Mouse (Mus musculus) T-helper 1 cell (primary cell): ENCODE measurements around the gene Sema4c.

Experiments used
- in situ Hi-C: fragments of 300-600 bp; cut with MboI, MseI; formaldehyde crosslinking; loops from one replicate; pipeline ENCODE4 v1.15.1; 2025; ENCODE audit warnings: high pct_unique_total_duplicates

Gene Sema4c

GRCm38 (mm10) chr1:36558031-36558993, at the start of gene Sema4c:
Gene Sema4c (minus strand): TSS chr1:36558349.
- in situ Hi-C loops = no loop called here

- in situ Hi-C loops = no loop called here
Measured at GRCm38 (mm10) chr1:36606951-36607350, 48.8 kb upstream of the Sema4c start.

GRCm38 (mm10) chr1:36604254-36605156, 46.4 kb upstream of the Sema4c start:
- in situ Hi-C loops = no loop called here

- in situ Hi-C loops = no loop called here
Measured at GRCm38 (mm10) chr1:36603361-36603760, 45.2 kb upstream of the Sema4c start.

GRCm38 (mm10) chr1:36602271-36602670, 44.1 kb upstream of the Sema4c start:
- in situ Hi-C loops = no loop called here

GRCm38 (mm10) chr1:36598411-36598810, 40.3 kb upstream of the Sema4c start:
- in situ Hi-C loops = no loop called here

GRCm38 (mm10) chr1:36596114-36596513, 38.0 kb upstream of the Sema4c start:
- in situ Hi-C loops = no loop called here

- in situ Hi-C loops = no loop called here
Measured at GRCm38 (mm10) chr1:36595167-36595931, 37.2 kb upstream of the Sema4c start.

- in situ Hi-C loops = no loop called here
Measured at GRCm38 (mm10) chr1:36593099-36593498, 35.0 kb upstream of the Sema4c start.

- in situ Hi-C loops = no loop called here
Measured at GRCm38 (mm10) chr1:36591408-36591807, 33.3 kb upstream of the Sema4c start.

- in situ Hi-C loops = no loop called here
Measured at GRCm38 (mm10) chr1:36590664-36591063, 32.5 kb upstream of the Sema4c start.

GRCm38 (mm10) chr1:36589486-36589885, 31.3 kb upstream of the Sema4c start:
- in situ Hi-C loops = no loop called here

GRCm38 (mm10) chr1:36588476-36589450, 30.6 kb upstream of the Sema4c start:
- in situ Hi-C loops = no loop called here

GRCm38 (mm10) chr1:36587860-36588259, 29.7 kb upstream of the Sema4c start:
- in situ Hi-C loops = no loop called here

- in situ Hi-C loops = no loop called here
Measured at GRCm38 (mm10) chr1:36586288-36586687, 28.1 kb upstream of the Sema4c start.

GRCm38 (mm10) chr1:36583408-36584116, 25.4 kb upstream of the Sema4c start:
- in situ Hi-C loops = no loop called here

GRCm38 (mm10) chr1:36582211-36582610, 24.1 kb upstream of the Sema4c start:
- in situ Hi-C loops = no loop called here

GRCm38 (mm10) chr1:36581260-36581659, 23.1 kb upstream of the Sema4c start:
- in situ Hi-C loops = no loop called here

GRCm38 (mm10) chr1:36580384-36581207, 22.4 kb upstream of the Sema4c start:
- in situ Hi-C loops = no loop called here
